Mouse (Mus musculus) megakaryocyte-erythroid progenitor cell, adult 5 weeks (primary cell): ENCODE results near the gene Scn7a. TPM values are rescaled to one million over a fixed set of nuclear protein-coding genes. Genes with fewer than 3 reads are reported as not detected.

Experiments
- polyA plus RNA-seq: library from polyadenylated mRNA; stranded (reverse); fragments of >175 nt; gene quantifications from 2 replicates; pipeline ENCODE4 v1.2.3, GENCODE M21; 2012

Gene Scn7a
- polyA plus RNA-seq: not detected in 2 replicates

GRCm38 (mm10) chr2:66784765-66785164 is at the start of gene Scn7a:
Scn7a (minus strand) TSS chr2:66784914.

DNA sequence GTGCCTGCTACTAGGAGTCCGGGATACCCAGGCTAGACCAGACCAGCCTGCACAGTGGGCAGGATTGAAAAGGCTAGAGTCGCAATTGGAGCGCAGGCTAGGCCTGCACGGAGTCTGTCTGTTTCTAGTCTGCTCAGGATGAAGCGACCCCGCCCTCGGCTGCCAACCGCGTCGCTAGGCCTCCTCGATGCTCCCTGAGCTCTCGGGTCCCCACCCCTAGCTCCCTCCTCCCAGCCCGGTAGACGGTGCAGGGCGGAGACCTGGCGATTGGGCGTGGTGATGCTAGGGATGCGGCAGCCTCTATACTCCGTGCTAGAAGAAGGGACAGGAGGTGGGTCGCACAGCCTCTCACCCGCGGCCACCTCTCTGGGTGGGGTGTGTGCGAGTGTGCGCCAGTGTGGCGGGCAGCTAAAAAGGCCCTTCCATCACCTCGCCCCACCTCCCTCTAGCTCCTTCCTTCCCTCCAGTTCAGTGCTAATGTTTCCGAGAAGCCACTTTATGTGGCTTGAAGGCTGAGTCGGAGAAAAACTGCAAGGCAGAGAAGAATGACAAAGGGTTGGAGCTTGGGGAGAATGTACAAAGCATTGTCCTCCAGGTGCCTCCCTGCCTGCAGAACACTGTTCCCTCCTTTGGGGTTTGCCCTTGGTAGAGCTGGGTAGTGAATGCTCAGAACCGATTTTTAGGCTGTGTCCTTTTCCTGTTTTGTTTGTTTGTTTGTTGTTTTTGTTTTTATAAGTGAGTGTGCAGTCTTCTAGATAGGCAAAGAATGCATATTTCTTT is 149.9 kb downstream of the Scn7a start, which contains the start of gene Scn9a:
TSS of gene Scn9a (minus strand) at position 383 of the 780 bp plus-strand sequence.

Other genes starting within 250 kb of the Scn7a start
- gene Scn9a, start 150.0 kb downstream of the Scn7a start, polyA plus RNA-seq: not detected in 2 replicates